ENCODE assay signal across 26 mouse cellular contexts in genomic region chr7:81880286-81880685, GRCm38 (mm10). TPM values are rescaled to one million over a fixed set of nuclear protein-coding genes. Genes with fewer than 3 reads are reported as not detected.
A peak's percentile ranks its signal among the peaks of the same experiment; 100 is the strongest.
DNase-seq lines count a peak whose midpoint lies in the region; TF ChIP-seq lines count a peak whose summit lies in the region.
"Had no signal": no experiment of that assay in that cellular context is flagged by ENCODE, and none has a peak within 500 bp of the region (broad histone marks: within the 10 kb centered on the region; RNA-seq: fewer than 3 reads in every experiment).

No protein-coding gene starts in this region.

- 85% methylated on average over 5 of the region's 5 CpGs for WGBS in spleen, adult 2 months

- no peak for TF ChIP-seq POLR2A in spleen, adult 2 months (IDR thresholded peaks at IDR 0.05; ENCODE audit: low read depth, low read length)

- no peaks in the 10 kb centered on the region for H3K27me3 ChIP-seq in spleen, adult 2 months (ENCODE audit: control insufficient read depth, insufficient read depth, low read length)
- H3K27me3 ChIP-seq: CH12.LX; embryonic facial prominence, embryonic 12.5 days; forebrain, embryonic 13.5 days; forebrain, embryonic 15.5 days; Patski had no signal

- no peak overlapping the region for H3K4me3 ChIP-seq in spleen, adult 2 months (ENCODE audit: extremely low read depth, insufficient read depth, insufficient read length)
- H3K4me3 ChIP-seq: embryonic facial prominence, embryonic 10.5 days; embryonic facial prominence, embryonic 12.5 days; forebrain, embryonic 13.5 days; forebrain, embryonic 15.5 days had no signal

- H3K36me3 ChIP-seq in spleen, adult 2 months (ENCODE audit: control insufficient read depth, insufficient read depth, low read length), result peaks cover 11% of the 10 kb centered on the region
- H3K36me3 ChIP-seq: G1E had no signal

- peak overlapping the region; percentile 16 for H3K27ac ChIP-seq in spleen, adult 2 months (ENCODE audit: insufficient read depth, low read length)
- H3K27ac ChIP-seq: embryonic facial prominence, embryonic 10.5 days; embryonic facial prominence, embryonic 12.5 days; forebrain, embryonic 13.5 days; forebrain, embryonic 15.5 days had no signal

- DNase-seq in cerebellum, adult 9-10 months, result peak; percentile 19
- DNase-seq in cerebellum, adult 18-20 months, result no peak
- peak; percentile 35 to 52 for DNase-seq in cerebellum, postnatal 14 days
- DNase-seq in cerebellum, adult 11-12 months, result no peak
- DNase-seq in spleen, adult 2 months (ENCODE audit: low read depth in 1 of 2, low spot score in 2 of 2), result no peak
- no peak for DNase-seq in spleen, adult 18-20 months
- DNase-seq in thymus, postnatal 14 days, result peak; percentile 19
- DNase-seq in thymus, postnatal 10 days (ENCODE audit: low spot score in 2 of 2), result no peak
- DNase-seq: adrenal gland, adult 8-10 months; adrenal gland, postnatal 14 days; adrenal gland, postnatal 36 days; cerebellum, adult 2 months; cerebellum, adult 9-11 months; forebrain, postnatal 0 days had no signal

- TF ChIP-seq CTCF in spleen, adult 2 months (IDR thresholded peaks at IDR 0.05; ENCODE audit: extremely low read depth, insufficient read depth, insufficient read length, insufficient replicate concordance), result no peak

- H3K4me1 ChIP-seq in spleen, adult 2 months (ENCODE audit: control insufficient read depth, insufficient read depth, insufficient read length), result peaks cover 3% of the 10 kb centered on the region; the same call in 1 of the 2 replicates
- H3K4me1 ChIP-seq: embryonic facial prominence, embryonic 10.5 days; embryonic facial prominence, embryonic 12.5 days; forebrain, embryonic 13.5 days; forebrain, embryonic 15.5 days had no signal

RNA-seq across cellular contexts. Expression of gene Tm6sf1, which starts 21.5 kb away (rescaled TPM):
- 115 and 141 TPM in 2 replicates for polyA plus RNA-seq in spleen, adult 2 months (2012; rRNA removed)
- polyA plus RNA-seq: G1E had no signal

RNA-seq across cellular contexts. Expression of gene Gm10160, which starts 24.7 kb away (rescaled TPM):
- polyA plus RNA-seq in spleen, adult 2 months (2012; rRNA removed), result not detected in 2 replicates
- polyA plus RNA-seq: activated CD4-positive, CD25-positive, alpha-beta regulatory T cell, adult 4 months; CD4-positive, CD25-positive, alpha-beta regulatory T cell, adult 4 months; cerebellum, adult 2 months; cortical plate, adult 2 months; embryonic facial prominence, embryonic 10.5 days; embryonic facial prominence, embryonic 12.5 days; embryonic facial prominence, embryonic 14.5 days; forebrain, embryonic 11.5 days; forebrain, embryonic 13.5 days; forebrain, embryonic 15.5 days; forebrain, postnatal 0 days; G1E; Patski had no signal

RNA-seq across cellular contexts. Expression of gene Btbd1, which starts 51.1 kb away (rescaled TPM):
- polyA plus RNA-seq in spleen, adult 2 months (2012; rRNA removed), result 12.4 and 18.7 TPM in 2 replicates

RNA-seq across cellular contexts. Expression of gene Hdgfl3, which starts 54.0 kb away (rescaled TPM):
- 1.2 and 1.7 TPM in 2 replicates for polyA plus RNA-seq in spleen, adult 2 months (2012; rRNA removed)
- polyA plus RNA-seq: G1E had no signal

Comparison
In these comparisons a context has a peak if more than half of its experiments do, and no peak if none do; other contexts are left out.
1. DNase-seq: peak in cerebellum, adult 9-10 months (single experiment), cerebellum, postnatal 14 days (2 of 2) and thymus, postnatal 14 days (single experiment); none in cerebellum, adult 18-20 months (0 of 2), cerebellum, adult 11-12 months (single experiment), spleen, adult 2 months (0 of 2), spleen, adult 18-20 months (0 of 2) and thymus, postnatal 10 days (0 of 2).